Mouse (Mus musculus) megakaryocyte, embryonic 14.5 days (primary cell): Measurements from ENCODE around the gene Phf24. TPM values are rescaled to one million over a fixed set of nuclear protein-coding genes. Genes with fewer than 3 reads are reported as not detected.

Source experiments
- H3K27me3 ChIP-seq: replicated peaks from 2 replicates; pipeline ENCODE3; 2012; ENCODE audit warnings: inconsistent platforms
- H3K36me3 ChIP-seq: replicated peaks from 2 replicates; pipeline ENCODE3; 2012; ENCODE audit warnings: low read length, inconsistent platforms, mixed read lengths
- H3K4me1 ChIP-seq: 2 replicates; pipeline ENCODE4 v1.6.1; 2012; ENCODE audit warnings: inconsistent platforms
- H3K4me3 ChIP-seq: replicated peaks from 2 replicates; pipeline ENCODE3; 2012; ENCODE audit warnings: moderate library complexity, mild to moderate bottlenecking, inconsistent platforms
- H3K9me3 ChIP-seq: 2 replicates; pipeline ENCODE4 v1.6.1; 2012; ENCODE audit warnings: inconsistent platforms
- FLI1 ChIP-seq: IDR thresholded peaks from 2 replicates; pipeline ENCODE4 v1.6.1; 2012; ENCODE audit warnings: low read length, inconsistent platforms, mixed read lengths
- GATA1 ChIP-seq: IDR thresholded peaks from 3 replicates; pipeline ENCODE4 v1.6.1; 2012; ENCODE audit warnings: mixed read lengths, low read length, inconsistent platforms, borderline replicate concordance
- polyA plus RNA-seq: library from polyadenylated mRNA; stranded (reverse); fragments of >175 nt; gene quantifications from 2 replicates; pipeline ENCODE4 v1.2.3, GENCODE M21; 2012; ENCODE audit warnings: low replicate concordance; ENCODE audit not compliant: insufficient read depth

The Phf24 gene
- polyA plus RNA-seq, 1 experiment = not detected

DNA sequence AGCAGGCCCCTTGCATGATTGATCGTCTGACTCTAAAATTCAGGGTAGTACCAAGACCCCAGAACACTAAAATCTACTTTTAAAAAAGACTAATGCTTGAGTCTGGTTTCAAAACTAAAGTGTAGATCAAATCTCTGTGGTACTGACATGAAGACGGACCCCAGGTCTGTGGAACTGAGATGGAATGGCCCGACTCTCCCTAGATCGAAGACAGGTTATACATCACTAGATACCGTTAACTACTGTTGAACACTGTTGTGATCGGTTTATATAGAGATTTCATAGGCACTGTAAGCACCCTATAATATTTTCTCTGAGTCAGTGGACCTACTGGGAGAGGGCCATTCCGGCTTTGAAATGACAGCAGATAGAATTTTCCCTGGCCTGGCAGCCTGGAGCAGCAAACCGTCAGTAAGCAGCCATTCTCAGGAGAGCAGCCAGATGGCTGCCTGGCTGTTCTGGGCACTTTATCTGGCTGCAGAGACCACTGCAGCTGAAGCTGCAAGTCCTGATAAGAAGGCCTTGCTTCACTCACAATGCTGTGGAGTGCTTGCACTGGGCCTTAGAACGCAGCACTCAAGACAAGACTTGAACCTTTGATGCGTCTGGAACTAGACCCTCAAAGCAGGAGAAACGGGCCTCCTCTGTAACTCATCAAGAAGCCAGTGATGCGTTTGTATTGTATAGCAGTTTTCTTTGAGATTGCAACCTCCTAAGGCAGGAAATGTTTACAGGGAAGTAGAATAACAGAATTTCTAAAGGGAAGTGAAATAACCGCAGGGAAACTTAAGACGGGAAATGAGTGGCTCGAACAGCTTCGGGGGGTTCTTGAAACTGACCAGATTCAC, 36.4 kb upstream of the Phf24 start:
- Histone ChIP-seq H3K27me3 (peaks cover 12% of the 10 kb centered on the region), H3K9me3 (no peaks in the 10 kb centered on the region), H3K4me3 (no peak overlapping the region), H3K4me1 (peaks cover 3% of the 10 kb centered on the region; the same call in 1 of the 2 replicates), H3K36me3 (no peaks in the 10 kb centered on the region)
- TF ChIP-seq FLI1 (no peak), GATA1 (no peak)

DNA sequence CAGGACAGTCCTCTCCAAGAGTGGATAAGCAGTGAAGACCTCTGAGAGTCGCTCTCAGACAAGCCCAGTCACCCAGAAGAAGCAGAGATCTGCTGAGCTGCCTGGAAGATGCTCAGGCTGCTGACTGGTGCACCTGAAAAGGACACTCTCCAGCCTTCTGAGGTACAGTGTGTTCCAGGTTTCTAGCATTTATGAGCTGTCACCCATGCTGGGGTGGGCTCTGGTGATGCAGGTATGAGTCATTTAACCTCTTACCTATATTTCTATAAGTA, 35.8 kb upstream of the Phf24 start:
- H3K27me3 ChIP-seq = peaks cover 12% of the 10 kb centered on the region
- H3K36me3 ChIP-seq = no peaks in the 10 kb centered on the region
- TF ChIP-seq FLI1 (no peak), GATA1 (no peak)
- H3K9me3 ChIP-seq = no peaks in the 10 kb centered on the region
- H3K4me3 ChIP-seq = no peak overlapping the region
- peaks cover 3% of the 10 kb centered on the region; the same call in 1 of the 2 replicates for H3K4me1 ChIP-seq

DNA sequence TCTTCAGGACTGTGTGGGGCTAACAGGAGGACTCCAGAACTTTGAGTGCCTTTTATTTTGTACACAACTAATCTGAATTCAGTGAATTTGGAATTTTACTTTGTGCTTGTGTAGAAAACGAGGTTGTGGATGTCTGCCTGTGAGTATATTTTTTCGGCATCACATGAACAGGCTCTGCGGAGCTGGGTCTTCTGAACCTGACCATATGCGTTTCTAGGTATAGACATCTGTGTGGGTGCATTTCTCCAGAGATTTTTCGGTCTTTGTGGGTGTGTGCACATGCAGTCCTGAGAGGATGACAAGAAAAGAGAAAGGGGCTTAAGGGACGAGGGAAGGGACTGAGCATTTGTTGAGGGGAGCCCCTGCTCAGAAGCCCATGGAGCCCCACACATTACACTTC, 29.5 kb upstream of the Phf24 start:
- TF ChIP-seq FLI1 (no peak), GATA1 (no peak)
- Histone ChIP-seq H3K9me3 (no peaks in the 10 kb centered on the region), H3K27me3 (peaks cover 4% of the 10 kb centered on the region), H3K36me3 (no peaks in the 10 kb centered on the region), H3K4me3 (no peak overlapping the region), H3K4me1 (no peaks in the 10 kb centered on the region)

DNA sequence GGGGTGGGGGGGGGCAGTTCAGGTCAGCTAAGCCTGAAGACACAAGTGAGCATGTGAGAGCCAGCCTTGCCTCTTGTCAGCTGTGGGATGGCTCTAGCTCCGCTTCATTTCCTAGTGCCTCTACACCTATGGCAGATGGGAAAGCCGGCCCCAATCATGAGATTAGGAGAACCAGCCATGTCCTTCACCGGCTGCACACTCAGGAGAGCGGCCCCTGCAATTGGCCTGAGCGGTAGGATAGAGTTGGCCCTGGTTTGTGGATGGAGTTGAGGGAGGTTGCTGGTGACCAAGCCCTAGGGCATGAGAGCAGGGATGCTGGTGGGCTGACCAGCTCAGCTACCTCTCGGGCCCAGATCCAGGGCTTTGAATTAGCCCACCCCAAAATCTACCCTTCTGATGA, 27.7 kb upstream of the Phf24 start:
- Histone ChIP-seq H3K4me3 (no peak overlapping the region), H3K36me3 (no peaks in the 10 kb centered on the region), H3K9me3 (0 out of 2 replicates have a peak, but pooled peaks cover 3% of the 10 kb centered on the region), H3K27me3 (peaks cover 4% of the 10 kb centered on the region), H3K4me1 (no peaks in the 10 kb centered on the region)
- TF ChIP-seq FLI1 (no peak), GATA1 (no peak)

DNA sequence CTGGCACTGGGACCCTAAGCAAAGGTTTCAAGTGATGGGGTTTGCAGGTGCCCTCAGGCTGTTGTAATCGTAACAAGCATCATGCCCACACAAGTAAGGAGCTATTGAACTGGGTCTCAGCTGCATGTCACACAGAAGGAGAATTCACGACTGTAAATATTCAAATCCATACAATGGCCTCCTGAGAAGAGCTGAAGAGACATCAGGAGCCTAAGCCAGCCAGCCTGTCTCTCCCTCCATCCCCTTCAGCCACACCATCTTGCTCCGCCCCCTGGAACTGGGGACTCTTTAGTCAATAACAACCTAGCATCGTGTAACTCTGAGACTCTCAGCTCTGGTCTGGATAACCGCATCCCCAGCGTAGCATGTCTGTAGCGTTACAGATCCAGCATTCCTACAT, 25.3 kb upstream of the Phf24 start:
- no peaks in the 10 kb centered on the region for H3K4me1 ChIP-seq
- no peak for TF ChIP-seq GATA1
- TF ChIP-seq FLI1 = no peak
- 0 out of 2 replicates have a peak, but pooled peaks cover 4% of the 10 kb centered on the region for H3K9me3 ChIP-seq
- H3K36me3 ChIP-seq = no peaks in the 10 kb centered on the region
- peaks cover 2% of the 10 kb centered on the region for H3K27me3 ChIP-seq
- H3K4me3 ChIP-seq = no peak overlapping the region

DNA sequence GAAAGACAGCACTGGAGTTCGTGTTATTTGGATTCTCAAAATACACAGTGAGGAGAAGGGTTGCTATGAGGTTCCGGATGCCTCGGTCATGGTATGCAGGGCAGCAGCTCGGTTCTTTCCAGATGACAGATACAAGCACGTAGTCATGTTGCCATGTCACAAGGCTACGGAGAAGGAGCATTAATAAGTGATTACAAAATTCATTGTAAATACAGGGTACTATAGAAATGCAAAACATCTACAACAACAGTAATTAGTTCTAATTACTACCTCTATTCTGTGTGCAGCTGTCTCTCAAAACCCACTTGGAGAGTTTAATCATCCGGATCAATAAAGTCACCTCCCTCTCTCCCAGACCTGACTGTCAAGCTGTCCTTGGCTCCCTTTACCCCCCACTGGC, 21.3 kb upstream of the Phf24 start:
- Histone ChIP-seq H3K9me3 (0 out of 2 replicates have a peak, but pooled peaks cover 4% of the 10 kb centered on the region), H3K4me3 (no peak overlapping the region), H3K27me3 (peaks cover 8% of the 10 kb centered on the region), H3K36me3 (no peaks in the 10 kb centered on the region), H3K4me1 (no peaks in the 10 kb centered on the region)
- TF ChIP-seq FLI1 = no peak
- no peak for TF ChIP-seq GATA1

DNA sequence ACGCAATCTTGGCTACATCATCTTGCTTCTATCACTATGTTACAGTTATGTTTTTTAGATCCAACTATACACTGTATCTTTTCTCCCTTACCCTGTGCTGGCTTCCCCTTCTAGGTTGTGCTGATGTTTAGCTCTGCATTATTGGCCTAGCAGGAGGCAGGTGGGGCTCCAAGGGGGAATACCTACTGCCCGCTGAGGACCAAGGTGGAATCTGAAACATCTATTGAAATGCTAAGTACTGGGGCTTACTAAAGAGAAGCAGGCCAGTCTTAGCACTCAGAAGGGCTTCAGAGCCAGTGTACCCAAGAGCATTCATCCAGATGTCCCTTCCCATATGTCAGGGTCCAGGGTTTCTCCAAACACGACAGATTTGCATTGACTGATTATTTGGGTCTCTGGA, 17.5 kb upstream of the Phf24 start:
- TF ChIP-seq GATA1 (no peak), FLI1 (no peak)
- H3K27me3 ChIP-seq = peaks cover 15% of the 10 kb centered on the region
- H3K4me1 ChIP-seq = no peaks in the 10 kb centered on the region
- H3K9me3 ChIP-seq = no peaks in the 10 kb centered on the region
- no peak overlapping the region for H3K4me3 ChIP-seq
- no peaks in the 10 kb centered on the region for H3K36me3 ChIP-seq

DNA sequence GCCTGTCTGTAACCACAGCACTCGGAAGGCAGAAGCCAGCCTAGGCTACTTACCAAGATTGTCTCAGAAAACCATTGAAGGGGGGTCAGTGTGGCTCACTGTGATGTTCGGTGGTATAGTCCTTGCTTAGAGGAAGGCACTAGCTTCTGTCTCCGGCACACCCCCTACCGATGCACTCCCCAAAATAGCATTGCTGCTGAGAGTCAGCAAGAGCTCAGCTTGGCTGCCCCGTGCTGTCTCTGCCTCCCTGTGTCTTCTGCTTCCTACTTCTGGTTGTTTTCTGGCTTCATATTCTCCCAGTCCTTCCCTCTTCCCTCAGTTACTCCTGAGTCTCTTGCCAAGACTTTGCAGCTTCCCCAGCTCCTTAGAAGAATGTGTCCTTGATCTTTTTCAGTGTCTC, 15.6 kb upstream of the Phf24 start:
- TF ChIP-seq GATA1 = no peak
- Histone ChIP-seq H3K4me1 (no peaks in the 10 kb centered on the region), H3K36me3 (no peaks in the 10 kb centered on the region), H3K4me3 (no peak overlapping the region), H3K9me3 (no peaks in the 10 kb centered on the region), H3K27me3 (peaks cover 19% of the 10 kb centered on the region)

DNA sequence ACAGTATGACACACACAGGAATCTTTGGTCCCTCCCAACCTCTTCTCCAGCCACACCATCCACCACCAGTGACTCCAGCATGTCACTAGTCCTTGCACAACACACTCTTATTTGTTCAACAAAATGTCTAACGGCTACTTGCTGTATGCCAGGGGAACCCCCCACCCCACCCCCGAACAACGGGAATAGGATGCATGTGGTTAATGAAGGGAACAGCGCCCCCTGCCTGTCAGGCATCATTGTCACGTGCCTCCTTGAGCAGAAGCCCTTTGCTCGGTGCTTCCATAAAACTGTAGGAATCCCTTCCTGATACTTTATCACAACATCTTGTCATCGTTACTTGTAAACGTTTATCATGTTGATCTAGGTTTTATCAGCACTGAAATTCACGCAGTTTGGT, 14.3 kb upstream of the Phf24 start:
- no peaks in the 10 kb centered on the region for H3K36me3 ChIP-seq
- TF ChIP-seq FLI1 (no peak), GATA1 (no peak)
- no peaks in the 10 kb centered on the region for H3K9me3 ChIP-seq
- H3K4me1 ChIP-seq = no peaks in the 10 kb centered on the region
- peaks cover 19% of the 10 kb centered on the region for H3K27me3 ChIP-seq
- no peak overlapping the region for H3K4me3 ChIP-seq

DNA sequence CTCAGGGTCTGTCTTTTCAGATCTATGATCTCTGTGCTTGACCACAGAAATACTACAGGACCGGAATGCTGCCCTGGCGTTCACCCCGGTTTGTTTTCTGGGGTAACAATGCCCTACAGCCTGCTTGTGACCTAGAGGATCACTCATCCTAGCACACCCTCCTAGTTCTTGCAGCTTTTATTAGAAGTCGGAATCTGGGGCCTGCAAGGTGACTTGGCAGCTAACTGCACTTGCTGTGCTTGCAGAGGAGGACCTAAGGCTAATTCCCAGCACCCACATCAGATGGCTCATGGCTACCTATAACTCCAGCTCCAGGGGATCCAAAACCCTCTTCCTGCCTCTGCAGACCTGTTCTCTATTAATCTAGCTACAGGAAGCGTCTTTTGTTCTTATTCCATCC, 13.7 kb upstream of the Phf24 start:
- no peaks in the 10 kb centered on the region for H3K9me3 ChIP-seq
- peaks cover 17% of the 10 kb centered on the region for H3K27me3 ChIP-seq
- TF ChIP-seq FLI1 = no peak
- no peak for TF ChIP-seq GATA1

More for the DNA sequence above, 13.7 kb upstream of the Phf24 start:
- Histone ChIP-seq H3K36me3 (no peaks in the 10 kb centered on the region), H3K4me1 (no peaks in the 10 kb centered on the region), H3K4me3 (no peak overlapping the region)
